Mouse (Mus musculus): ENCODE data around the gene March11.

Gene March11

DNA sequence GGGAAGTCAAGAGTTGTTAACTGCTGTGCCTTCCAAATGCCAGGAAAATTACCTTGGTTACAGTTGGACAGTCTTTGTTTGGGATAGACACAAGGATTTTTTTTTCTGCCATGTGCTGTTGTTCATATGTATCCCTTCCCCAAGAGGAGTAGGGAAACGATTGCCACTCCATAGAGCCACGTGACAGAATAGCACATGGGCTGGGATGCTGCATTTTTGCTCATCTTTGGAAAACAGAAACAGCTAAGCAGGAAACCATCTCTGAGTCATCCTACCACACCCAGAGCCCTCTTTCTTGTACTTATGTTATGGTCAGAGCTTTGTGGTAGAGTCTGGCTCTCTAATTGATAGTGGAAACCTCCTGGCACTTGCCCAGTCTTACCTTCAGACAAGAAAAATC lies 65.4 kb downstream of the March11 start:
- DNase-seq (ENCODE audit: low spot score in 2 of 2): no peak

DNA sequence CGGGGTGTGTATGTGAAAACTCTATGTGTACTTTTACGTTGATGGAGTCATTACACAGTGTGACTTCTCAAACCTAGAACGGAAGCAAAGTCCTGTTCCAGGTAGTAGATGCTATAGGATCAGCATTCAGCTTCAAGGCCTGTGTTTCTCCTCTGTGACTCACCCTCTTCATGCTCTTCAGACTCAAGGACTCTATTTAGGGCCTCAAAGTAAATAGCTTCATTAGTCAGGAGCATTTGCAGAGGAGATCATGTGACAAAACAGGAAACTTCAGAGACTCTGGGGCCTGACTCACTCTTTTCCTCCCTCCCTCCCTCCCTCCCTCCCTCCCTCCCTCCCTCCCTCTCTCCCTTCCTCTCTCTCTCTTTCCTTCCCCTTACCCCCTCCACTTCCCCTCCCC lies 66.1 kb downstream of the March11 start:
- DNase-seq (ENCODE audit: low spot score in 2 of 2): no peak

DNA sequence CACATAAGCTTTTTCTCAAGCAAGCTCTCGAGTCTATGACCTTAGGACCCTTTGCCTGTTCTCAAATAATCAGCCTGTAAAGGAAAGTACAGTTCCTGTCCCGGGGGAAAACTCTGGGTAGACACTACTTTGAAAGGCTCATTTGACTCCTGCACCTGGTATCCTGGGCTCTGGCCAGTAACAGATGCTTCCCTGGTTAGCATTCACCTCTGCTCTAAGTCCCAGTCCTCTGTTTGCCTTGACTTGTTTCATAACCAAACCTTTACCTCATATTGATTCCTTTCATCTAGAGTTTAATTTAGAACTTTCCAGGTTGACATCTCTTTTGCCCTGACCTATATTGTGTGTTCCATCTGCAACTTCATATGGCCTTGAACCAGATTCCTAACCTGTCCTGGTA lies 68.5 kb downstream of the March11 start:
- DNase-seq (ENCODE audit: low spot score in 2 of 2): no peak

DNA sequence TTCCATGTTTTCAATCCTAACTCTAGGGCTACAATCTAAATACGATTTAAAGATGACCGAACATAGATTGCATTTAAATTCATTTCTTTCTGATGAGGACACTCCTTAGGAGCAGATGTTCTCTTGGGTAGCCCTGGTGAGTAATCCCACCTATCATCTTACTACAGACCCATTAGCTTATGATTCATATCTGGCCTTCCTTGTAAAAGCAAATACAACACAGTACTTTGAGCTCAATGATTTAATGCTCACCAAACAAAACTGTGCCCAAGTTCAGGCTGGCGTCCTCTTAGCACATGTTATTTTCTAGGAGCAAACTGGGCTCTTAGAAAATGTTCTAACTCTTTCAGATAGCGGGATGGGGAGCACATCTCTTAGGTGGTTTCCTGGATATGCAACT lies 70.0 kb downstream of the March11 start:
- DNase-seq (ENCODE audit: low spot score in 2 of 2): no peak

DNA sequence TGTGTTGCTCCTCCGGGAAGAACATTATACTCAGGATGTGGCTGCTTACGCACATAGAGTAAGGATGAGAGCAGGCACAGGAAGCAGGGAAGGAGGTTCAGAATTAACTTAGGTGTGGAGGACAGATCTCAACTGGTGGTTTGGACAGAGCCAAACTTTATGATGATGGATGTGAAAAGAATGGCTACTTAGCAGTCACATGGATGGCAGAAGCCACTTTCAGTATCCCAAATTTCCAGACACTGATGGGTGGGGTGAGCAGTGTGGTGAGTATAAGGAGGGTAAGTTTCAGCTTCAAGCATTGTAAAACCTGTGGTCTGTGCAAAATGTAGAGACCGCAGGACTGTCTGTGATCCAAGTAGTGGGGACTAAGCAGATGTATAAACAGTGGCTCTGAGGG lies 71.0 kb downstream of the March11 start:
- no peak for DNase-seq (ENCODE audit: low spot score in 2 of 2)

DNA sequence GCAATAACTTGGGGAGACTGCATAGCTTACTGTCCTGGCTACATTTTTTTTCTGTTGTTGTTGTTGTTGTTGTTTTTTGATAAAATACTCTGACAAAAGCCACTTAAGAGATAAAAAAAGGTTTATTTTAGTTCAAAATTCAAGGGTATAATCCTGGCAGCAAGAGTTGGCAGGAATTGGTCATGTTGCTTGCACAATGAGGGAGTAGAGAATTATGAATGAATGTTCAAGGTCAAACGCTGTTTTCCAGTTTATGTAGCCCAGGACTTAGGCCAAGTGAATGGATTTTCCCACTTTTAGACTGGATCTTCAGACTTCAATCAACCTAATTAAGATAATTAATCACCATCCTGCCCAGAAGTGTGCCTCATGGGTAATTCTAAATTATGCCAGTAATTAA lies 72.0 kb downstream of the March11 start:
- no peak for DNase-seq (ENCODE audit: low spot score in 2 of 2)

DNA sequence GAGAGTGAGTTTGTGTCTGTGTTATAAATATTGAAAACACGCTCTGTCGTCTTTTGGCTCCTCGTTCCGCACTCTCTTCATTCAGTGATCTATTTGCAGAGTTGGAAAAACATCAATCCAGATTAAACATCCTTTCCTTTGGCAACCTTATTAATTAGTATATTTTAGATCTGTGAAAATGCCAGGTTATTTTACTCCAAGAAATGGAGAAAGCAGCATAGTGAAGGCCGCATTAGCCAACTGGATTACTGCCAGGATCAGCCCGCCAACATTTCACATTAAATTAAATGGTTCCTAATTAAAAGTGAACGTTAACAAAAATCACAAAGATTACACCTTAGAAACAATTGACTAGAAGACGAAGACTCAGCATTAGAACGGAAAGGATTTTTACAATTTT lies 81.2 kb downstream of the March11 start:
- DNase-seq (ENCODE audit: low spot score in 2 of 2): no peak

DNA sequence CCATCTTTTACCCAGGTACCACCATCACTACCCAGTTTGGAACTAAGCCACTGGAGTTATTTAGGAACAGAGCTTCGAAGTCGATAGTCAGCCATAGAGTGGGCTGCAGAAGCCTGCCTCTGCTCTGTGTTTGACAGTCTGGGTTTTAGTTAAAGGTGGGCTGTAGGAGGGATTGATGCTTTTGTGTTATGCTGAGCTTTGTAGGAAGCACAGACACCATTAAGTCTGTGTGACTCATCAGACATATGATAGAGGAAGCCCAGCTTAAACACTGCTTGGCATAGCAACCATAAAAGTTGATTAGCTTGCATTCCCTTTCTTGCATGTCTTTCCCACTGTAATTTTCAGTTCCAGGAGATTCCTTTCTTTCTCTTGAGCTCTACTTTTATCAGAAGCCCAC lies 87.7 kb downstream of the March11 start:
- DNase-seq (ENCODE audit: low spot score in 2 of 2): no peak

DNA sequence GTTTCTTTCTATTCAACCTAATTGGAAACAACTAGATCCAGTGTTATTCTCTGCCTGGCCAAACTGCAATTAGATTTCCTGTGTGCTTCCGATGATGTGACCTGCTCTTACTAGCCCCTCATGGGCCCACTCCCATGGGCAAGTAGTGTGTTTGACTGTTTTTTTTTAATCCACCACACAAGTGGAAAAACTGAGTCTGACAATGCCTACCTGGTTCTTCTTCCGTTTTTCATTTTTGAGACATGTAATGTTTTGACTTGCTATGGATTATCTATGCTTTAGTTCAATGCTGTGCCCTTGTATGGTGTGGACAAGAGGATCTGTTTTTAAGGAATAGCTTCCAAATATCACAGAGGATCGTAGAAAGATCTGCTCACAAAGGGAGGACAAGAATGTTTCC lies 116.4 kb downstream of the March11 start:
- DNase-seq (ENCODE audit: low spot score in 2 of 2): no peak

DNA sequence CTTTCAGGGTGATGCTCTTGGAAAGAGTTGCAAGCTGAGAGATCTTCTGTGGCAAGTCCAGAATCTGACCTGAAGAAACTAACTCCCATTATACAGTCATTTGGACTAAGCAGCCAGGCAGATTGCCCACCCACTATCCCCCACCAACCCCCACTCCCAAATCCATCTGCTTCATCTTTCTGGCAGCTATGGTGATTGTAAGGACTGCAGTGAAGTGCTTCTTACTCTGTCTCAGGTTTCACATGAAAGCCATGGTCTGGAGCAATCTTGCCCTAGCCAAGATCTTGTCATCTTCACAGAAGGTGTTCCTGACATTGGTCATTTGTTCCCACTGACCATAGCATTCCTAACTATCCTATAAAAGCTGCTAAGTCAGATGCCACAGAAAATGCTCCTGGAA lies 117.4 kb downstream of the March11 start:
- DNase-seq (ENCODE audit: low spot score in 2 of 2): no peak

DNA sequence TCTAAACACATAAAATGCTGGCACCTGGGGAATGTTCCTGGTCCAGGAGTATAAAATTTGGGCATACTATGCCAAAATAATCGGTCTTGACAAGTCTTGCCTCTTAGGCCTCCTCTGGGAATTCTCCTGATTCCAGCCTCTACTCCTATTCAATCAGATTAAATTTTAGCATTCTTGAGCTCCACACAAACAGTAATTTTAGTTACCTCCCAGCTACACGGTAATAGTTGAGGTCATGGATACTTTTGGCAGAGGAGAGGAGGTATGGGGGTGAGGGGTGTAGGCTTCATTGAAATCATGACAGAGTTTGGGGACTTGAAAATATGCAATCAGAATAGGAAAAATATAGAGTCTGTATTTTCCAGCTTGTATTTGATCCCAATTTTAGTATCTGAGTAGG lies 121.7 kb downstream of the March11 start:
- DNase-seq (ENCODE audit: low spot score in 2 of 2): no peak

DNA sequence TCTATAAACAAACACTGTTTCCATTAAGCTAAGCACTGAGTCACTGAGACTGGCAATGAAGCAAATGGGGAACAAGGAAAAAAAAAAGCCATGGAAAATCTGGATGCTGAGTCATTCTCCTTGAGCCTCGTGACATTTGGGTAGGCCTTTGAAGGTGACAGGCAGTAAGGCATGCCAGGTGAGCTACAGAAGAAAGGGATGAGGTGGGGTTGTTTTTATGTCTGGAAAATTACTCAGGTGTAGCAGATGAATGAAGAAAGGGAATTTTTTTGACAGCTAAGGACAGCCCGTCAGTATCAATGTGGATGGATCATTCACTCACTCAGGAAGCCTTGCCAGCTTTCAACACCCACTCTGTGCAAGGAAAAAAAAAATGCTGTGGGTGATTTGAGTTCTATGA lies 123.8 kb downstream of the March11 start:
- no peak for DNase-seq (ENCODE audit: low spot score in 2 of 2)

DNA sequence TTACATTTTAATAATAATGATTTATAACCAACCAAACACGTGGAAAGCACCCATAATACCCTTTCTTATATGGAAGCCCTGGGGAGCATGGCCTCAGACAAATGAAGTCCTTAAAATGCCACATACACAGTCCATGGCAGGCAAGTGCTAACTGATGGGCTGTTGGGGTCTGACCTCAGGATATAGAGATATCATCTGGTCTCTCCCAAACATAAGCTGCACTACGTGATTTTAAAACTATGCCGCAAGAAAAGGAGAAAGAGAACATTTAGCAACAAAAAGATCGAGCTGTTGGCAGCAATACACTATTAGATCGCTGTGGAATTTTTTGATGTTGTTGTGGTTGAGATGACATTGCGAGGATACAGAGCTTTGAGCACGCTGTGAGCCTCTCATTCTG lies 126.9 kb downstream of the March11 start:
- DNase-seq (ENCODE audit: low spot score in 2 of 2): no peak

DNA sequence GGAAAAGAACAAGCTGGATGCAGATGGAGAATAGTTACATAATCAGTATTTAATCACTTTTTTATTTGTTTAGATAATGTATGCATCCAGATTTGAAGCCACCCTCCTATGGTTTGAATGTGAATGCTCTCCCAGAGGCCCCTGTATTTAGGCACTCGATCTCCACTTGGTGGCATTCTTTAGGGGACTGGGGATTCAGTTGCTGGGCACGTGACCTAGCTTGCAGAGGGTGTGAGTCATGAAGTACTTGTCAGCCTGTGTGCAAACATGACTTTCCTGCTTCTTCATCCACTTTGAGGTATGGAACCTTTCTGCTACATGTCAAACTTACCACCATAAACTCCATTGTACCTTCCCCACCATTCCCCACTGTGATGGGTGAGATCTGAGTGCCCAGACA lies 128.3 kb downstream of the March11 start:
- no peak for DNase-seq (ENCODE audit: low spot score in 2 of 2)

All from spleen, postnatal 14 days (tissue).